Mouse (Mus musculus): Measurements from ENCODE around the gene Abhd6.

DNA sequence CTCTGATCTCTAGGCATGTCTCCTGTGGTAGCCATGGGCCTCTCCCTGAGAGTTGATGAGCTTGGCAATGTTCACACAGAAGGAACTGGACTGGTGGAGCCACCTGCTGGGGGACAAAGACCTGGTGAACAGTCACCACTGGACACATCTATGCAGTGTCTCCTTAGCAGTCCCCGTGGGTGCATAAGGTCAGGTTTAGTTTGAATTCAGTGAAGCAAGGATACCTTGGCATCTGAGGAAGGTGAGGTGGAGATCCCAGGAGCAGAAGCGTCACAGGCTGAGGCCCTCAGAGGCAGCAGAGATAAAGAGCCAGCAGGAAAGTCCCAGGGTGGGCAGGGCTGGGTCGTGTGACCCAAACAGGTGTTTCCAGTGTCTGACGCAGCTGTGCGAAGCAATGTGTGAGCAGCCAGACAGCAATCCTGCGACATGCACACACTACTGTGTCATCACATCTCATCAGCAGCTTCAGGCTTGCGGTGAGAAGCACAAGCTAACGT, 8.4 kb upstream of the Abhd6 start, which contains the start of gene Dnase1l3:
- TF ChIP-seq POLR2A (IDR thresholded peaks at IDR 0.05; ENCODE audit: low read depth, low read length) (no peak), CTCF (IDR thresholded peaks at IDR 0.05; ENCODE audit: extremely low read depth, insufficient read length, insufficient replicate concordance, low read depth, low read length) (peak; percentile 74; the same call in 1 of the 2 replicates)

Data from small intestine, adult 2 months (tissue).